Mouse (Mus musculus): ENCODE measurements at regions not wholly inside any gene's neighbourhood (a gene's known extent, or its start where the extent isn't known, plus 50 kb on each side); places are given as distances from the start of the nearest gene placed in this dataset.

DNA sequence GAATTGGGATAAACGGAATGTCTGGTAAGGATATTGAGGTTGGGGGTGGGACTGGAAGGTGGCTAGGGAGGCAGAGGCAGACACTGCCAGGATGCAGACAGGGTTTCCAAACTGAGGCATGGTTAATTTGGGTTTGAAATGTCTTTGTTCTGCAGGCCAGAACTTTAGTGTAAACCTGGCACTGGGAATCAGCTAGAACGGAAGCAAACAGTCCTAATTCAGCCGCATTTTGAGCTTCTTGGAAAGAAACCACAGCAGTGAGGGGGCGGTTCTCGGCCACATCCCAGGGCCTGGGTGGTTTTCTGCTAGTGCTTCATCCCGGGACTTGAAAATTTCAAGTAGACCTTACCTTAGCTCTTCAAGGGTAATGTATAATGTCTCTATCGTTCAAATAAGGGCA is 100.6 kb upstream of the Irf2bp2 start:
- no peak for TF ChIP-seq CTCF (IDR thresholded peaks at IDR 0.05; ENCODE audit: borderline replicate concordance, insufficient read depth, low read length)
- TF ChIP-seq POLR2A (IDR thresholded peaks at IDR 0.05; ENCODE audit: low read depth, low read length): no peak

All from embryonic fibroblast, embryonic 13.5 days (primary cell).